16 mouse cellular contexts compared by ENCODE assay signal in genomic region chr1:41380013-41380412, GRCm38 (mm10).
A peak's percentile ranks its signal among the peaks of the same experiment; 100 is the strongest.
DNase-seq lines count a peak whose midpoint lies in the region; ATAC-seq lines count a peak whose summit lies in the region.
"Had no signal": no experiment of that assay in that cellular context is flagged by ENCODE, and none has a peak within 500 bp of the region (broad histone marks: within the 10 kb centered on the region; RNA-seq: fewer than 3 reads in every experiment).

No protein-coding gene starts in this region.

- no peak overlapping the region for H3K4me3 ChIP-seq in heart, embryonic 16.5 days (ENCODE audit: low read length)
- H3K4me3 ChIP-seq in midbrain, embryonic 14.5 days (replicated peaks; ENCODE audit: low read depth, low read length): no peak overlapping the region
- no peak overlapping the region for H3K4me3 ChIP-seq in midbrain, embryonic 11.5 days (ENCODE audit: low read depth, low read length)
- no peak overlapping the region for H3K4me3 ChIP-seq in hindbrain, embryonic 16.5 days (ENCODE audit: low read length)
- H3K4me3 ChIP-seq in neural tube, embryonic 14.5 days (ENCODE audit: low read depth, low read length): no peak overlapping the region
- H3K4me3 ChIP-seq: left cerebral cortex, adult 2 months; myocyte had no signal

- H3K9me3 ChIP-seq in heart, embryonic 16.5 days (replicated peaks; ENCODE audit: control insufficient read depth, low read length): no peaks in the 10 kb centered on the region
- H3K9me3 ChIP-seq in midbrain, embryonic 14.5 days (ENCODE audit: control insufficient read depth, low read length): no peaks in the 10 kb centered on the region
- no peaks in the 10 kb centered on the region for H3K9me3 ChIP-seq in midbrain, embryonic 11.5 days (ENCODE audit: control insufficient read depth, low read length)
- H3K9me3 ChIP-seq in hindbrain, embryonic 16.5 days (ENCODE audit: control insufficient read depth, low read length): no peaks in the 10 kb centered on the region
- H3K9me3 ChIP-seq in neural tube, embryonic 14.5 days (ENCODE audit: control insufficient read depth, low read length): no peaks in the 10 kb centered on the region

- peaks cover 8% of the 10 kb centered on the region for H3K4me1 ChIP-seq in heart, embryonic 16.5 days (ENCODE audit: control insufficient read depth, insufficient read depth, low read length)
- H3K4me1 ChIP-seq in midbrain, embryonic 14.5 days (ENCODE audit: control insufficient read depth, insufficient read depth, low read length): peaks cover 6% of the 10 kb centered on the region; the same call in 1 of the 2 replicates
- peaks cover 4% of the 10 kb centered on the region for H3K4me1 ChIP-seq in midbrain, embryonic 11.5 days (ENCODE audit: control insufficient read depth, insufficient read depth, low read length)
- H3K4me1 ChIP-seq in hindbrain, embryonic 16.5 days (ENCODE audit: control insufficient read depth, insufficient read depth, low read depth, low read length): peaks cover 5% of the 10 kb centered on the region
- H3K4me1 ChIP-seq in neural tube, embryonic 14.5 days (ENCODE audit: control insufficient read depth, insufficient read depth, low read length): no peaks in the 10 kb centered on the region

- ATAC-seq in heart, embryonic 16.5 days (replicated peaks; ENCODE audit: extremely low read depth, insufficient read depth, low FRiP score): 0 out of 2 replicates have a peak, but pooled peaks have one; percentile 23
- no peak for ATAC-seq in midbrain, embryonic 14.5 days (ENCODE audit: low FRiP score, low TSS enrichment)
- ATAC-seq in midbrain, embryonic 11.5 days (ENCODE audit: low FRiP score): no peak
- peak; percentile 81 for ATAC-seq in hindbrain, embryonic 16.5 days
- peak; percentile 41; the same call in 1 of the 2 replicates for ATAC-seq in neural tube, embryonic 14.5 days (ENCODE audit: low read depth)

- 37% methylated on average over 4 of the region's 4 CpGs for WGBS in heart, embryonic 16.5 days
- 57% methylated on average over 4 of the region's 4 CpGs for WGBS in midbrain, embryonic 14.5 days
- WGBS in midbrain, embryonic 11.5 days: 83% methylated on average over 4 of the region's 4 CpGs
- 47% methylated on average over 4 of the region's 4 CpGs for WGBS in hindbrain, embryonic 16.5 days
- WGBS in neural tube, embryonic 14.5 days: 64% methylated on average over 4 of the region's 4 CpGs

- no peaks in the 10 kb centered on the region for H3K27me3 ChIP-seq in heart, embryonic 16.5 days (ENCODE audit: control insufficient read depth, insufficient read depth, low read length)
- H3K27me3 ChIP-seq in midbrain, embryonic 14.5 days (ENCODE audit: control insufficient read depth, insufficient read depth, low read length): no peaks in the 10 kb centered on the region
- no peaks in the 10 kb centered on the region for H3K27me3 ChIP-seq in midbrain, embryonic 11.5 days (ENCODE audit: control insufficient read depth, insufficient read depth, low read length)
- no peaks in the 10 kb centered on the region for H3K27me3 ChIP-seq in hindbrain, embryonic 16.5 days (replicated peaks; ENCODE audit: control insufficient read depth, insufficient read depth, low read length)
- H3K27me3 ChIP-seq in neural tube, embryonic 14.5 days (ENCODE audit: control insufficient read depth, insufficient read depth, low read length): no peaks in the 10 kb centered on the region

- H3K9ac ChIP-seq in heart, embryonic 16.5 days (ENCODE audit: low read length): no peak overlapping the region
- no peak overlapping the region for H3K9ac ChIP-seq in midbrain, embryonic 14.5 days (replicated peaks; ENCODE audit: low read length)
- no peak overlapping the region for H3K9ac ChIP-seq in midbrain, embryonic 11.5 days (ENCODE audit: low read length)
- H3K9ac ChIP-seq in hindbrain, embryonic 16.5 days (ENCODE audit: low read depth, low read length): no peak overlapping the region
- no peak overlapping the region for H3K9ac ChIP-seq in neural tube, embryonic 14.5 days (replicated peaks; ENCODE audit: low read depth, low read length)

- no peaks in the 10 kb centered on the region for H3K36me3 ChIP-seq in heart, embryonic 16.5 days (ENCODE audit: control insufficient read depth, insufficient read depth)
- H3K36me3 ChIP-seq in midbrain, embryonic 14.5 days (ENCODE audit: control insufficient read depth, insufficient read depth, low read length): no peaks in the 10 kb centered on the region
- no peaks in the 10 kb centered on the region for H3K36me3 ChIP-seq in midbrain, embryonic 11.5 days (ENCODE audit: control insufficient read depth, insufficient read depth, low read length)
- H3K36me3 ChIP-seq in hindbrain, embryonic 16.5 days (ENCODE audit: control insufficient read depth, insufficient read depth, low read length): no peaks in the 10 kb centered on the region
- H3K36me3 ChIP-seq in neural tube, embryonic 14.5 days (ENCODE audit: control insufficient read depth, insufficient read depth, low read length): no peaks in the 10 kb centered on the region

- intact Hi-C loops in heart, postnatal 36 days (cut with DNase I): no loop called here

- no peak for DNase-seq in heart, postnatal 36 days
- DNase-seq in midbrain, embryonic 14.5 days: peak; percentile 65
- no peak for DNase-seq in midbrain, embryonic 11.5 days (ENCODE audit: low spot score, missing footprints)
- no peak for DNase-seq in layer of hippocampus, adult 9-10 months (ENCODE audit: low spot score)
- no peak for DNase-seq in kidney, adult 9 months
- DNase-seq: cerebellum, adult 18-20 months; heart, adult 18-20 months; kidney, adult 18-20 months; liver; right cerebral cortex, postnatal 4 days had no signal

- no peak overlapping the region for H3K4me2 ChIP-seq in heart, embryonic 16.5 days (ENCODE audit: low read depth, low read length)
- no peak overlapping the region for H3K4me2 ChIP-seq in midbrain, embryonic 14.5 days (ENCODE audit: low read length)
- H3K4me2 ChIP-seq in midbrain, embryonic 11.5 days: no peak overlapping the region
- H3K4me2 ChIP-seq in hindbrain, embryonic 16.5 days (ENCODE audit: low read length): no peak overlapping the region
- H3K4me2 ChIP-seq in neural tube, embryonic 14.5 days (ENCODE audit: low read depth, low read length): no peak overlapping the region

- no peak overlapping the region for H3K27ac ChIP-seq in heart, embryonic 16.5 days (ENCODE audit: low read length)
- no peak overlapping the region for H3K27ac ChIP-seq in midbrain, embryonic 14.5 days (replicated peaks; ENCODE audit: low read depth, low read length)
- H3K27ac ChIP-seq in midbrain, embryonic 11.5 days (ENCODE audit: low read depth, low read length): no peak overlapping the region
- H3K27ac ChIP-seq in hindbrain, embryonic 16.5 days (ENCODE audit: low read depth, low read length): no peak overlapping the region
- no peak overlapping the region for H3K27ac ChIP-seq in neural tube, embryonic 14.5 days (ENCODE audit: low read depth, low read length)
- H3K27ac ChIP-seq: left cerebral cortex, adult 2 months; macrophage had no signal

Comparison
In these comparisons a context has a peak if more than half of its experiments do, and no peak if none do; other contexts are left out.
1. ATAC-seq: peak in heart, embryonic 16.5 days (single experiment), hindbrain, embryonic 16.5 days (single experiment) and neural tube, embryonic 14.5 days (single experiment); none in midbrain, embryonic 14.5 days (single experiment) and midbrain, embryonic 11.5 days (single experiment).